Mouse (Mus musculus): ENCODE measurements around the gene Fabp2.

The Fabp2 gene

GRCm38 (mm10) chr3:122894772-122895171, at the start of gene Fabp2:
Gene Fabp2 (plus strand): TSS chr3:122895072.
- DNase-seq (ENCODE audit: low spot score), result no peak

GRCm38 (mm10) chr3:122848410-122849034, 46.4 kb upstream of the Fabp2 start:
- DNase-seq (ENCODE audit: low spot score), result no peak

- DNase-seq (ENCODE audit: low spot score), result peak; percentile 5
Observed at GRCm38 (mm10) chr3:122855149-122855548, 39.7 kb upstream of the Fabp2 start.

- DNase-seq (ENCODE audit: low spot score), result no peak
Observed at GRCm38 (mm10) chr3:122859829-122860228, 35.0 kb upstream of the Fabp2 start.

- no peak for DNase-seq (ENCODE audit: low spot score)
Observed at GRCm38 (mm10) chr3:122860573-122861498, 34.0 kb upstream of the Fabp2 start.

- DNase-seq (ENCODE audit: low spot score), result no peak
Observed at GRCm38 (mm10) chr3:122865092-122865491, 29.8 kb upstream of the Fabp2 start.

- DNase-seq (ENCODE audit: low spot score), result no peak
Observed at GRCm38 (mm10) chr3:122868270-122868669, 26.6 kb upstream of the Fabp2 start.

- no peak for DNase-seq (ENCODE audit: low spot score)
Observed at GRCm38 (mm10) chr3:122871596-122871995, 23.3 kb upstream of the Fabp2 start.

- no peak for DNase-seq (ENCODE audit: low spot score)
Observed at GRCm38 (mm10) chr3:122876870-122877269, 18.0 kb upstream of the Fabp2 start.

GRCm38 (mm10) chr3:122877543-122877942, 17.3 kb upstream of the Fabp2 start:
- no peak for DNase-seq (ENCODE audit: low spot score)

GRCm38 (mm10) chr3:122878705-122879315, 16.1 kb upstream of the Fabp2 start:
- no peak for DNase-seq (ENCODE audit: low spot score)

- DNase-seq (ENCODE audit: low spot score), result no peak
Observed at GRCm38 (mm10) chr3:122887505-122888301, 7.2 kb upstream of the Fabp2 start.

- DNase-seq (ENCODE audit: low spot score), result no peak
Observed at GRCm38 (mm10) chr3:122888371-122888819, 6.5 kb upstream of the Fabp2 start.

- no peak for DNase-seq (ENCODE audit: low spot score)
Observed at GRCm38 (mm10) chr3:122895189-122895731, 388 bp downstream of the Fabp2 start.

GRCm38 (mm10) chr3:122898254-122898653, 3.4 kb downstream of the Fabp2 start:
- no peak for DNase-seq (ENCODE audit: low spot score)

GRCm38 (mm10) chr3:122903746-122904433, 9.0 kb downstream of the Fabp2 start:
- no peak for DNase-seq (ENCODE audit: low spot score)

- no peak for DNase-seq (ENCODE audit: low spot score)
Observed at GRCm38 (mm10) chr3:122907841-122908240, 13.0 kb downstream of the Fabp2 start.

GRCm38 (mm10) chr3:122915493-122915892, 20.6 kb downstream of the Fabp2 start:
- no peak for DNase-seq (ENCODE audit: low spot score)

- DNase-seq (ENCODE audit: low spot score), result no peak
Observed at GRCm38 (mm10) chr3:122916191-122916680, 21.4 kb downstream of the Fabp2 start.

GRCm38 (mm10) chr3:122918672-122919071, 23.8 kb downstream of the Fabp2 start:
- no peak for DNase-seq (ENCODE audit: low spot score)

GRCm38 (mm10) chr3:122919260-122919659, 24.4 kb downstream of the Fabp2 start, which contains the start of gene Gm10959:
Gene Gm10959 (minus strand): TSS chr3:122919360.
- no peak for DNase-seq (ENCODE audit: low spot score)
